Mouse (Mus musculus): ENCODE data around the gene Abcb6. TPM values are rescaled to one million over a fixed set of nuclear protein-coding genes. Genes with fewer than 3 reads are reported as not detected.

Gene Abcb6
- polyA plus RNA-seq, 1 experiment, result 24.0 TPM

DNA sequence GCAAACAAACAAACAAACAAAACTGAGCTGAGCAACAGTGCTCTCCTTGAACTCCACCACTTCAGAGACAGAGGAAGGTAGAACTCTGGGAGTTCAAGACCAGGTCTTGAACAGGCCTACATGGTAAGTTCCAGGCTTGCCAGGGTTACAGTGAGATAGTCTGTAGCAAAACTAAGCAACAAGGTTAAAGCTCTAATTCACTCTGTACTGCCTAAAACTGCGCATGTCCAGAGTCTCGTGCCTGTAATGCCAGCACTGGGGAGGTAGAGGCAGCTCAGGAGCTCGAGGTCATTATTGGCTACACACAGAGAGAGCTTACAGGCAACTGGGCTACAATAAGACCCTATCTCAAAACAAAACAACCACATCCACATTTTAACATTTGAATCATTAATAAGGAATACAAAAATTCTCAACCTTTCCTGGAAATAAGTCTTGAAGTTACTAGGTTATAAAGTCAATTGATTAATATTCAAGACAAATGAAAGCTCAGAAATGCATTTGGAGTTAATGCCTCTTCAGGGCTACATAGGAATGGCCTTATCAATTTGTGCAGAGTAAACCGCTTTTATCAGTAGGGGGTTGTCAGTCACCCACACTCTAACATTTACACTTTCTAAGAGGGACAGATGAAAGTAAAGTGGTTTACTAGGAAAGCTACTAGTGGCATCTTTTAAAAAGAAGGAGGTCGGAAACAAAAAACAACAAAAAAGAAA lies 20.5 kb downstream of the Abcb6 start:
- 74% methylated on average over 5 of the region's 5 CpGs for WGBS
- no peak for DNase-seq (ENCODE audit: low read depth, low spot score)

DNA sequence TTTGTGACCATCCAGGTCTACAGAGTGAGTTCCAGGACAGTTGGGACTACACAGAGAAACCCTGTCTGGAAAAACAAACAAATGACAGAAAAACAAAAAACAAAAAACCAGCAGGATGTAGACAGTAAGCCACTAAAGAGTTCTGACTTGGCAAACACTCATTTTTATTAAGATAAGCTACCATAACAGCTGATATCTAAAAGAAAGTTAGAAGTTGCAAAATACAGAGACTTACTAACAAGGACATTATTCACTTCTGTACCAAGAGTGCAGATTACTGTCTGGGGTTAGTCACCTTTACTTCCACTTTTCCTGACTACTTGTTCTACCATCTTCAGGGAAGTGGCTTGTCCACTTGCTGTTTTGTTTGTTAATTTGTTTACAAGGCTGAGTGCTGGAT lies 21.2 kb downstream of the Abcb6 start:
- no peak for DNase-seq (ENCODE audit: low read depth, low spot score)

DNA sequence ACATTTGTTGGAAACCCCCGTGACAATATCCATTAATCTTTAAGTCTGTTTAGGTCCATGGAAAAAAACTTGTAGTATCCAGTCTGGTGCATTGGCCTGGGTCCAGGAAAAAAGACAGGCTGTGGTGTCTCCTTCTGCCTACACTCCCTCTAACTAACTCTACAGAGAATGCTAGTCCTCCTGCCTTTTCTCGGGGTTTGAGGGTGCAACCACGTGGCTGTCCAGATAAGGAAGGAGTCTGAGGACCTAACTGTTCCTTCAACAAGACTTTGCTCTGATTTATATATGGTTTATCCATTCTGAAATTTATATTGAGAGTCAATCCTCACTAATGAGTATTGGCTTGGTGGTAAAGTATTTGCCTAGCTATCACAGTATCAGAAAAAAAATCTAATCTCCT lies 24.4 kb downstream of the Abcb6 start:
- DNase-seq (ENCODE audit: low read depth, low spot score), result no peak
- 37% methylated on average over 3 of the region's 3 CpGs for WGBS

DNA sequence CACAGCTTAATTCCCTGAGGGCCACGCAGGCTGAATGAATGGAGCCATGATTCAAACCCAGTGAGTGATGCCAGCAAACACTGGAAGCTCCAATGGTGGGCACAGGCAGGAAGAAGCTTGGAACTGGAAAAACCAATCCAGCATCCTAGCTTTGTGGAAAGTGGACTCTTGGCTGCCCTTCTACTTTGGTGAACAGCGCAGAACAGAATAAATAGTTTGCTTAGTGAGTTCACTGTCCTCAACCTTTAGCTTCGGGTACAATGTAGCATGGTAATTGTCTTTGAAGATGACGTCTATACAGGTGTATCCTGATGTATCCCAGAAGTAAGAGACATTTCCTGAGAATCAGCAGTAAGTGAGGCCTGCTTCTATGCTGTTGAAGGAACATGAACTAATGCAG lies 31.5 kb downstream of the Abcb6 start:
- 77% methylated on average over 4 of the region's 4 CpGs for WGBS
- DNase-seq (ENCODE audit: low read depth, low spot score), result no peak

DNA sequence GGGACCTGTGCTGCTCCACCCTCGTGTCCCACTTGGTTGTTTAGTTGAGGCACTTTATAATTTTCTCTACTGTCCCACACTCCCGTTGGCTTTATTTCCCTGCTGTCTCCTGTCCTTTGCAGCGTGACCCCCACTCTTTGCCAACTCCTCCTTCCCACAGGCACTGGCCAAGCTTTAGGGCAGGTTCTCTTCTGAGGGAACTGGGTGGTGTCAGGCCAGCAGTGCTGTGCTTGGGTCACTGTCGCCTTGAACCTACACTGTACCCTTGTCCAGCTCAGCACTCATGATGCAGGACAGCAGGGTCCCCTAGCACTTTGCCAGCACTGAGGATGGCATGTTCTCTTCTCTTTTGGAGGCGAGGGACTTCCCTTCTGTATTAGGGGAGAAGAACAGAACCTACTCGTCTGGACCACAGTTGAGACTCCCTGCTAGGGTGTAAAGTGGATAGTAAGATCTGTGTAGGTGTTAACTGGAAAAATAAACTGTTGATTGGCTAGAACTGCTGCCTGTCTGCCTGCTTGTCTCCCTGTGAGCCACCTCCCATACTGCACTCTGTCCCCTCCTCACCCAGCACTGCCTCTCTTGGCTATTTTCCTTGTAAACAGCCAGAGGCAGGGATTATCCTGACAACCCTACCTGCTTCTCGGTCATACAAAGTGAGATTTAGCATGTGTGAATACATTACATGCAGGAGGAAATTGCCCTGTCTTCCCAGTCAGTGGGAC lies 32.6 kb downstream of the Abcb6 start:
- no peak for DNase-seq (ENCODE audit: low read depth, low spot score)

DNA sequence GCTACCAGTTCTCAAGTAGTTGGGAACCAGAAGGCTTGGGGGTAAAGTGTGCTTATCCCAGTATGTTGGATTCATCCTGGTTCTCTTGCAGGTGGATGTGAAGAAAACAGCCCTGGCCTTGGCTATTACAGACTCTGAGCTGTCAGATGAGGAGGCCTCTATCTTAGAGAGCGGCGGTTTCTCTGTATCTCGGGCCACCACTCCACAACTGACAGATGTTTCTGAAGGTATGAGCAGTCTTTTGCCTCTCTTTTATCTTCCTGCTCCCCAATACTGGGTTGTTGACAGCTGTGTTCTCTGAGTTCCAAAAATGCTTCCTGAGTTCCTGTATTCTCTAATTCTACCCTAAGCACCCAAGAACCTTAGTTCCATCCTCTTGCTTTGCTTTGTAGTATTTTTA lies 34.6 kb downstream of the Abcb6 start:
- WGBS, result 94% methylated on average over 3 of the region's 3 CpGs
- no peak for DNase-seq (ENCODE audit: low read depth, low spot score)

More for the DNA sequence above, 32.6 kb downstream of the Abcb6 start:
- 73% methylated on average over 7 of the region's 7 CpGs for WGBS

DNA sequence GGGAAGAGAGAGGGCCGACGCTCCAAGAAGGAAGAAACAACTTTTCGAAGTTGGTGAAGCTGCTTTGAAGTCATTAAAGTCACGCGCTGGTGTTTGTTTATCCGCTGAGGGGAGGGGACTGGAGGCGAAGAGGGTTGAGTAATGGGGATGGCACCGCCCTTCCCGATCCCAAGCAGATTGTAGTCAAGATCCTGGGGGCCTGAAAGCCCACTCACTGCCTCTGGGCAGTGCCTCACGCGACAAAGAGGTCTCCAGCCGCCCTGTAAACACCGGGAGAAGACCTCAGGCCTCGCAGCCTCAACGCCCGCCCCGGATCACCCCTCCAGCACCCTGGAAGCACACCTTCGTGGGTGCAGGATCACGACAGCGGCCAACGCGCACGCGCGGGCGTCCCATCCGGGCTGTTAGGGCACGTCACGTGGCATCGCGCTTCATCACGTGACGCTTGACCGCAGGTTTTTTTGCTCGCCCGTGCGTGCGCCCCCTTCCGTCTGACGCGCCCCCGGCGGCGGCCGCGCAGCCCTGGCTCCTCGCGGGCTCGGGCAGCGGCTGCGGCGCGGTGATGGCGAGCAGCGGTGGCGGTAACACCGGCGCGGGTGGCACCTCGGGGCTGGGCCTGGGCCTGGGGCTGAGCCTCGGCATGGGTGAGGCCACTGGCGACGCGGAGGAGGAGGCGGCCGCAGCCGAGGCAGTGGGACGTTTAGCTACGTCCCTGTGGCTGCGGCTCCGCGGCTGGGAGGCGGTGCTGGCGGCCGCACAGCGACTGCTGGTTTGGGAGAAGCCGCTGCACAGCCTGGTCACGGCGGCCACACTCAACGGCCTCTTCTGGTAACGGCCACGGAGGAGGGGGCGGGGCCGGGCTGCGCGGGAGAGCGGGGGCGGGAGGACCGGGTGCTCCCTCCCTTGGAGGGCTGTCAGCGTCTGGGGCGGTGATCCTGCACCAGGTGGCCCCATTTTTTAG lies 37.6 kb downstream of the Abcb6 start, which contains the start of the genes Cnppd1 and Retreg2:
Cnppd1 (minus strand) TSS at position 411 of the 961 bp plus-strand sequence.
Retreg2 (plus strand) TSS at position 478 of the 961 bp plus-strand sequence.
- peak; percentile 82 for DNase-seq (ENCODE audit: low read depth, low spot score)
- WGBS, result under 1% methylated on average over 91 of the region's 91 CpGs

DNA sequence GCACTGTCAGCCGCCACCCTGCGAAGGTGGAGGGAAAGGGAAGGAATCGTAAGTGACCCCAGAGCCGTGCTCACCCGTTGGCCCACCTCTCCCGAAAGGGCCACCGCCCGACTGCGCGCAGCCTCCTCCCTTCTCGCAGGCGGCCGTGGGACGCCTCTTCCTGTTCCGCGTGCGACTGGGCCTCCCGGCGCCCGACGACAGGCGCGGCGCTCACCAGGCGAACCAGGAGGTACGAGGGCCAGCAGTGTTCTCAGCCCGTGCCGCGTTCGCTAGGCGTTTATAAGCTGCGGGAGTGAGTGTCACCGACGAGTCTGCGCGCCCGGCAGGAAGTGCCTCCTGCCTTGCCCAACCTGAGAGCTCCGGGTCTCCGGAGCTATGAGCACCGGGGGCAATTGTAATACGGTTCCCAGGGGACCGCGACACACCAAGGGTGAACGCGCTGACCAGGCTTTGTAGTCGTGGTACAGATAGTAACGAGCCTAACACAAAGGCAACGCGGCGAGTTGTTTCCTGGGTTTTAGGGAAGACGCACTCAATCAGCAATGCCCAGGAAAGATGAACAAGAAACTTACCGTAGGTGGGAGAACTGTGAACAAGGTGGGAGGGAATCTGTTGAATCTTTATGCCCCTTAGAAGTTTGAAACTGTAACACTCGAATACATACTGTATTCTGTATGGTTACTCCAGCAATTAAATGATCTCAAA lies 38.6 kb downstream of the Abcb6 start:
- WGBS, result under 1% methylated on average over 53 of the region's 53 CpGs
- DNase-seq (ENCODE audit: low read depth, low spot score), result no peak

DNA sequence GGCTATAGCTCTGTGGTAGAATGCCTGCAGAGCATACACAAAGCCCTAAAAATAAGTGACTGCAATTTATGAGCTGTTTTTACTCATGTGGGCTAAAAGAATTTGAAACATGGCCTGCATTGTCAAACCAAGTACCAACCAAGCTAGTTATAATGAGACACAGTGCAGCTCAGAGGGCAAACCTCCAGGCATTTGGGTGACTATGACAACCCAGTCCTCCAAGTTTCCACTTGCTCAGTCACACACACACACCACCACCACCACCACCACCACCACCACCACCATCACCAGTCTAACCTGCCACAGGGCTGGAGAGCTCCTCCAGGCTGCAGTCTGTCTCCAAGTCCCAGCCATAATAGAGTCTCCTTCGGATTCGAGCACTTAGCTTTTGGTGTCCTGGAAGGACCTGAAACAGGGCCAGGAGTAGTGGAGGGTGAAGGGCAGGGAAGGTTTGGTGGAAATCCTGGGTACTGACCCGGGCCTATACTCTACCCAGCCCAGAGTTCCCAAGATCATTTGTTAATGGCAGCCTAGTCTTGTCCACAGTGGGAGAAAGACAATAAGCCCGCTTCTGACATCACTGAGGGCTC lies 39.5 kb downstream of the Abcb6 start:
- 2% methylated on average over 4 of the region's 4 CpGs for WGBS
- no peak for DNase-seq (ENCODE audit: low read depth, low spot score)

DNA sequence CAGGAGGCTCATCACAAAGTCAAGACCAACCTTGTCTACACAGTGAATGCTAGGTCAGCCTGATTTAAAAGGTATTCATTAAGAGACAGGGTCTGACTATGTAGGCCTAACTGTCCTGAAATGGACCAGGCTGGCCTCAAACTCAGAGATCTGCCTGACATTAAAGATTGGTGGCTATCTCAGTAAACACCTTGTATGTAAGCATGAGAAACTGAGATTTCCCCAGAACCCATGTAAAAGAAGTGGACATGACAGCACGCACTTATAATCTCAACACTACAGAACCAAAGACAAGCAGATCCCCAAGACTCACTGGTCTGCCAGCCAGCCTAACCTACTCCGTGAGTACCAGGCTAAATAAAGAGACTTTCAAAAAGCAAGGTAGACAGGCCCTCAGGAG lies 41.7 kb downstream of the Abcb6 start:
- WGBS, result 90% methylated on average over 2 of the region's 2 CpGs
- DNase-seq (ENCODE audit: low read depth, low spot score), result no peak

DNA sequence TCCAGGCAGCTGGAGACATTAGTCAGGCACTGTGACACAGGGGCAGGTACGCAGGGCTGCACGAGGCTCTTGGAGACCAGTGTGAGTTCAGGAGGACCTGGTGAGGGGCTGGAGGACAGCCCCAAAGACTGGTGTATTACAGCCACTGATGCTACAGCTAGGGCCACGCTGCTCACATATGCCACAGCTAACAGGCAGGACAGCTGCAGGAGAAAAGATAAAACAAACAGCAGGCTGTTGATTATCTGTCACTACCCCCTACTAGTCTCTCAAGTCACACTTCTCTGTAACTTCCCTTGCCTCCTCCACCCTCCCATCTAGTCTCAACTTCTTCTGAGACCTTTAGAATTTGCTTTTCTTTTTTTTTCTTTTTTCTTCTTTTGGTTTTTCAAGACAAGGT lies 43.5 kb downstream of the Abcb6 start:
- WGBS, result 68% methylated on average over 3 of the region's 3 CpGs
- no peak for DNase-seq (ENCODE audit: low read depth, low spot score)

DNA sequence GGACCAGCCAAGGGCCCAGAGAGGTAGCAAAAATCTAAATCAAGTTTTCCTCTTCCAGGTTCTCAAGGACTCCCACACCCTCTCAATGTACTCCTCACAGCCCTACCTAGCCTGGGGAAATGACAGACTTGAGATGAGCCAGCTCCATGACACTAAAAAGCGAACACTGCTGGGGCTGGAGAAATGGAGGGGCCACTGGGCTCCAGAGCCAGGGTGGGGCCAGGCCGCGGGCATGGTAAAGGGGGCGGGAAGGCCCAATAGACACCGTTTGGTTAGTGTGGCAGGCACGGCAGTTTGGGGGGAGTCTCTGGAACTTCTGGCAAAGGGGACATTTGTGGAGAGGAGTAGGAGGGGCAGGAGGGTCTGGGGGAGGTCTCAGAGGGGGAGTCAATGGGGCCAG lies 43.9 kb downstream of the Abcb6 start:
- 73% methylated on average over 6 of the region's 6 CpGs for WGBS
- no peak for DNase-seq (ENCODE audit: low read depth, low spot score)

DNA sequence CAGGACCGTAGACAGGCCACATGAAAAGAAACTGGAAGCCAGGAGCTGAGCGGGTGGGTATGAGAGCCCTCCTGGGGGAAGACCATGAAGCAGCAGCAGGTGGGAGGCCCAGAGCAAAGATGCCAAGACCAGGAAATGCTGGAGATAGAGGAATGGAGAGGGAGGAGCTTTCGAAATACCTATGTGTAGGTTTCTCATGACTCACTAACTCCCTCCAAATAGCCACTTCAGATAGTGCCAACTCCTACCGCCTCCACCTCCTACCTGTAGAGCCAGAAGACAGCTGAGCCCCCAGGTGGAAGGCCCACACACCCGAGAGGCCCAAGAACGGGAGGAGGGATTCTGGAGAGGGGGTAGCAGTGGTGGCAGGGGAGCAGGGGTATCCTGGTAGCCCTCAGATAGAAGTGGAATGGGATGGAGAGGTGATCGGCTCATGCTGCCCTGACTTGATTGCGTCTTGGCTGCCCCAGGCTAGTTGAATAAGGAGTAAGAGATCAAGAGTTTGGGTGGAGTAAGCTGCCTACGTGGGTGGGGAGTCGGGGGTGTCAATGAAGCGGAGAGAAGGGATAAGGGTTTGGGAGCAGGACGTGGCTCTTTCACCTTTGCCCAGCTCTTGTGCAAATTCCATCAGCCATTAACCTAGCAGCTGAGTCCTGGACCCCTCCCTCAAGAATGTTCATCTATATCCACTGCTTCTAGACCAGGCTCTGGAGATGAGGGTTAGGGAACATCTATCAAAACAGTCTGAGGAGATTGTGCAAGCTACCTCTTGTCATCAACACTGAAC lies 46.6 kb downstream of the Abcb6 start, which contains the start of gene Slc23a3:
Slc23a3 (minus strand) TSS at position 470 of the 787 bp plus-strand sequence.
- DNase-seq (ENCODE audit: low read depth, low spot score), result no peak
- WGBS, result 27% methylated on average over 12 of the region's 12 CpGs

DNA sequence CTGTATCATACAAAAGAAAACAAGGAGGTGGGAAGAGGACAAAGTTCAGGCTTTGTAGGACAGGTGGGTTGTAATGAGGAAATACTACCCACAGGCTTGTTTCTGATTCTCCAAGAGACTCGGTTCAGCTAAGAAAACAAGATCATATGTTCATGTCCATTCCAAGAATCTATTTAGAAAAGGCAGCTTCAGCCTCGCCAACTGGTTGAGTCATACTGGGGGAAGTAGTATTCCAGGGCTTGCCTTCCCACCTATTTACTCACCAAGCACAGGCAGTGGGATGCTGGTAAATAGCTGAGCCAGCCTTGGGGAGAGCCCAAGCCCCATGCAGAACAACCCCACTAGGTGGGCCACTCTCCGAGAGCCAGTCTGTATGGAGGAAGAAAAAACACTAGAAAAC lies 51.6 kb downstream of the Abcb6 start:
- WGBS, result 23% methylated on average over 3 of the region's 3 CpGs
- no peak for DNase-seq (ENCODE audit: low read depth, low spot score)

DNA sequence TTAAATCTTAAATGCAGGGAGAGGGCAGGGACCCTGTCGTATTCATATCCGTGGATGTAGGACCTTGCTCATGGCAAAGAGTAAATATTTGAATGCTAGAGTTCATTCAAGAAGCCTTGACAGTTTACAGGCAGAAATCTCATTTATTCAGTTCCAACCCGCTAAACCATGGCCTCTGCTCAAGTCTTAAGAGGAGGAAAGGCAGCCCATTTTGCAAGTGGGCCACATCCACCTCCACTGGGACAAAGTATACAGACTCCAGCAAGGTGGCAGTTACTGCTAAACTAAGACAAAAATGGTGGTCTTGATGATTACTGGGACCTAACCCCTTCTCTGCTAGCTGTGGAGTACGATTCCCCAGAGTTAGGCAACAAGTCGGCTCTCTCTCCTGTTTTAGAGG lies 54.8 kb downstream of the Abcb6 start:
- DNase-seq (ENCODE audit: low read depth, low spot score), result no peak
- 25% methylated on average over 5 of the region's 5 CpGs for WGBS

DNA sequence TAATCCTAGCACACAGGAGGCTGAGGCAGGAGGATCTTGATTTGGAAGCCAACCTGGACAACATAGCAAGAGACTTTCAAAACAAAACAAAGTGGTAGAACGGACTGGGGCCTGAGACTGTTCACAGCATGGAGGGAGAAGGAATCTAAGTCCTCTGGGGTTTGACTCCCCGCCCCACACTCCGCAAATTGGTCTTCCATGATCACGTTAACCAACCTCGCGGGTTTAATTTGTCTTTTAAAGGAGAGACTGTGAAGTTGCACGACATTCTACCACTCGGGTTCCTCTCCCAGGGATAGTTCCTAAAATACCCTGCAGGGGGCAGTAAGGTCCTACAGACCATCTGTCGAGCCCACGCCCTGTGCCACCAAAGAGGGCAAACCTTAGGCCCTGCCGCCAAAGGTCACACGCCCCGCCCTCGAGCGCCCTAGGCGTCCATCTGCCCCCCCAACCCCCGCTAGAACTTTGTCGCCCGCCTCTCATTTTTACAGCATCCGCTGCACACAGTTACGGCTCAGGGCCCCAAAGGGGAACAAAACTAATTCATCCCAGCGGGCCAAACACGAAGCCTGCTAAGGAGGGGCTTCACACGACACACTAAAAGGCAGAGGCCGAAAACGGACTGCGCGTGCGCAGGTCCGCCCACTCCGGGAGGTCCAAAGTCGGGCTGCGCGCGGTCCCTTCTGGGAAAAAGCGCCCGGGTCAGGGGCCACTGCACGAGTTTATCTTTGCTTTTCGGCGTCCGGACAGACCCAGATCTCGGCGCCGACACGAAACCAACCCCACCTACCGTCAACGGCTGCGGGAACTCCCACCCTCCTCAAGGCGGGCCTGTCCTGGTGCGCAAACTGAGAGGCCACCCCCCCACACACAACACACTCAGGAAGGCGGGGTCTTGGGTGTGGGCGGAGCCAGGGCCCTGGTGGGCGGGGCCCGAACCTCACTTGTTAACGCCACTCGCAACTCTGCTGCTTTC lies 55.6 kb downstream of the Abcb6 start, which contains the start of gene Nhej1:
Nhej1 (minus strand) TSS at position 855 of the 976 bp plus-strand sequence.
- WGBS, result under 1% methylated on average over 56 of the region's 56 CpGs
- DNase-seq (ENCODE audit: low read depth, low spot score), result peak; percentile 78

DNA sequence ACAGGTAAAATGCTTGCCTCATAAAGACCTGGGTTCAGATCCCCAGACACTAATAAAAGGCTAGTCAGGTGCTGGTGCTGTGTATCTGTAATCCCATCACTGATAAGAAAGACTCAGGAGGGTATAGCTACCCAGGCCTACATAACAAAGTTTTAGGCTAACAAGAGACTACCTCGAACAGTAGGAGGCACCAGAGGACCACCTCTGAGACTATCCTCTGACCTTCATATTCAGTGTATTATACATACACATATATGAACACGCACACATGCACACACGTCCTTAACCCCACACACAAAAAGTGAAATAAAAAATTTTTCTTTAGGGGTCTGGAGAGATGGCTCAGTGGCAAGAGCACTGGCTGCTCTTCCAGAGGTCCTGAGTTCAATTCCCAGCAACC lies 58.0 kb downstream of the Abcb6 start:
- 87% methylated on average over 3 of the region's 3 CpGs for WGBS
- DNase-seq (ENCODE audit: low read depth, low spot score), result no peak

Measured in large intestine, adult 2 months (tissue).